Mouse (Mus musculus) CH12.LX (cell line): Measurements from ENCODE around the gene Kxd1.

Source experiments
- CHD2 ChIP-seq: IDR thresholded peaks from 2 replicates; pipeline ENCODE4 v1.6.1; 2011; ENCODE audit warnings: low read length, improper control_type of control experiment
- CTCF ChIP-seq, 2 experiments: IDR thresholded peaks in 1 of 2; conservative IDR thresholded peaks in 1 of 2; 2 replicates each; pipeline ENCODE4 v1.5.1; 2011 to 2012; ENCODE audit warnings: low read depth in 2 of 2, low read length in 2 of 2, improper control_type of control experiment in 1 of 2, inconsistent platforms in 1 of 2, mild to moderate bottlenecking in 1 of 2, moderate library complexity in 1 of 2
- EP300 ChIP-seq: IDR thresholded peaks from 2 replicates; pipeline ENCODE4 v1.6.1; 2011; ENCODE audit warnings: low read length, improper control_type of control experiment
- GABPA ChIP-seq: IDR thresholded peaks from 2 replicates; pipeline ENCODE4 v1.6.1; 2012; ENCODE audit warnings: low read depth, low read length, improper control_type of control experiment, inconsistent platforms; ENCODE audit not compliant: insufficient replicate concordance
- KAT2A ChIP-seq: IDR thresholded peaks from 2 replicates; pipeline ENCODE4 v1.6.1; 2012; ENCODE audit warnings: low read length, improper control_type of control experiment, inconsistent platforms; ENCODE audit not compliant: insufficient replicate concordance
- MXI1 ChIP-seq: IDR thresholded peaks from 2 replicates; pipeline ENCODE4 v1.6.1; 2011; ENCODE audit warnings: mild to moderate bottlenecking, low read depth, low read length, improper control_type of control experiment
- POLR2A ChIP-seq: IDR thresholded peaks from 2 replicates; pipeline ENCODE4 v1.6.1; 2011; ENCODE audit warnings: low read depth, mild to moderate bottlenecking, improper control_type of control experiment, low read length
- SIN3A ChIP-seq: IDR thresholded peaks from 2 replicates; pipeline ENCODE4 v1.6.1; 2012; ENCODE audit warnings: low read length, improper control_type of control experiment, inconsistent platforms
- TCF12 ChIP-seq: IDR thresholded peaks from 2 replicates; pipeline ENCODE4 v1.6.1; 2014; ENCODE audit warnings: low read depth, mild to moderate bottlenecking, inconsistent platforms, low read length, improper control_type of control experiment

DNA sequence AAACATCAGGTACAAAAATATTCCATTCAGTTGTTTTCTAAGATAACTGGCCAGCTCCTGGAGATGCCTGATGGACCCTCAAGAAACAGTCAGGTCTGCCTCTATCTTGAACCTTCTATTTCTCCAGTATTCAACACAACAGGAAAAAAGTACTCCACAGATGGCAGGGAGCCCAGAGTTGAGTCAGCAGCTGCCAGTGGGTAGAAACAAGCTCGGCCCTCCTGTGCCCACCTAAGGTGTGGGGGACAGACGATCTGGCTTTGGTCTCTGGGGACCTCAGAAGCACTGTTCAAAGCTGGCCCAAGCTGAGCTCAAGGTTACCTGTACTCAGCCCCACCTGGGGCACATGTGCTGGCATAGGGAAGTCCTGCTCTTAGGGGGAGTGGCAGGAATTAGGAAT, 14.3 kb downstream of the Kxd1 start:
- TF ChIP-seq POLR2A (no peak), CTCF (conservative IDR thresholded peaks at IDR 0.05 in 1 of 2, IDR thresholded peaks at IDR 0.05 in 1 of 2; ENCODE audit: low read depth in 2 of 2, low read length in 2 of 2) (no peak), EP300 (no peak), CHD2 (no peak), MXI1 (no peak), SIN3A (no peak), GABPA (no peak), KAT2A (no peak), TCF12 (no peak)
